ENCODE assay signal across 8 mouse cellular contexts in the genomic region with DNA sequence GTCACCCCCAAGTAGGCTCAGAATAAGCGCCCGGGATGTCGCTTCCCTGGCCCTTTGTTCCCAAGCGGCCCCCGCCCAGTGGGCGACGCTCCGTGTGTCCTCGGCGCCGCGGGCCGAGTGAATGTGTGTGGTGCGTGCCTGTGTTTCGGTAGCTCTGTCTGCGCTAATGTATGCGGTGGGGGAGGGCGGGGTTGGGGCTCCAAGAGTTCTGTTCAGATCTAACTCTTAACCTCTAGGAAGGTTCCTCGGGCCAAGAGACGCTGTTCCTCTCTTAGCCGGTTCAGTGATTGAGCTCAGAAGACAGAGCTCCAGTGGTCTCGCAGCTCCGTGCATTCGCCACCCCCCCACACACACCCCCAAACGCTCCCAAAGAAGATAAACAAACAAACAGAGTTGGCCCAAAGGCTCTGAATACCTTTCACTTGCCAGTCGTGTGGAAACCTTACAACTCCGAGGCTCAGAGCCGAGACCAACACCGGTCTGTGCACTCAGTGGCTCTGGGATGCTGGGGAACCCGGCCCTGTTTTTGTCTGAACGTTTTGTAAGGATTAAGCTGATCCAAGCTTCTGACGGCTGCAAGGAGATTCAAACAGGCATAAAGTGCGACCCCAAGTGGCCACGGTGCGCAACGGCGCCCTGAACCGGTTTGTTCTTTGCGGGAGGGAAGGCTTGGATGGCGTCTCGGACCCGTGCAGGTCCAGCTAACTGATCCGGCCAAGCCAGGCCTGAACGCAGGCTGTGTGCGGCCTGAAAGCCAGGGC. TPM values are rescaled to one million over a fixed set of nuclear protein-coding genes. Genes with fewer than 3 reads are reported as not detected.
DNase-seq lines count a peak whose midpoint lies in the region; ATAC-seq lines count a peak whose summit lies in the region.

No protein-coding gene starts in this region.

- H3K4me3 ChIP-seq in heart, embryonic 12.5 days: peak overlapping the region; percentile 73
- peak overlapping the region; percentile 57 for H3K4me3 ChIP-seq in liver, embryonic 11.5 days (ENCODE audit: low read depth, low read length)
- H3K4me3 ChIP-seq in stomach, embryonic 14.5 days (ENCODE audit: low read depth, low read length): peak overlapping the region; percentile 56

- no peaks in the 10 kb centered on the region for H3K36me3 ChIP-seq in heart, embryonic 12.5 days
- no peaks in the 10 kb centered on the region for H3K36me3 ChIP-seq in liver, embryonic 11.5 days (ENCODE audit: control insufficient read depth, insufficient read depth, low read length)
- H3K36me3 ChIP-seq in stomach, embryonic 14.5 days (ENCODE audit: control insufficient read depth, insufficient read depth, low read length): no peaks in the 10 kb centered on the region

- H3K27me3 ChIP-seq in heart, embryonic 12.5 days (replicated peaks): peaks cover 61% of the 10 kb centered on the region
- peaks cover 96% of the 10 kb centered on the region for H3K27me3 ChIP-seq in liver, embryonic 11.5 days (replicated peaks; ENCODE audit: control insufficient read depth, insufficient read depth, low read length)
- H3K27me3 ChIP-seq in stomach, embryonic 14.5 days (ENCODE audit: control insufficient read depth, insufficient read depth, low read length): peaks cover 39% of the 10 kb centered on the region

- peak overlapping the region; percentile 55 for H3K27ac ChIP-seq in heart, embryonic 12.5 days (ENCODE audit: poor library complexity, severe bottlenecking)
- no peak overlapping the region for H3K27ac ChIP-seq in liver, embryonic 11.5 days (ENCODE audit: low read depth, low read length)
- H3K27ac ChIP-seq in stomach, embryonic 14.5 days (ENCODE audit: low read length): peak overlapping the region; percentile 63; the same call in 1 of the 2 replicates

- 0 out of 2 replicates have a peak, but pooled peaks have one; percentile 46 for ATAC-seq in erythroblast, adult 5-6 weeks (replicated peaks; ENCODE audit: low FRiP score, poor library complexity, severe bottlenecking)
- ATAC-seq in heart, embryonic 12.5 days (ENCODE audit: insufficient number of reproducible peaks, low FRiP score): peak; percentile 60
- peak; percentile 30 for ATAC-seq in liver, embryonic 11.5 days (replicated peaks; ENCODE audit: low FRiP score)
- peak; percentile 48; the same call in 1 of the 2 replicates for ATAC-seq in stomach, embryonic 14.5 days (ENCODE audit: insufficient number of reproducible peaks, insufficient read depth, low FRiP score, low read depth)

- WGBS in heart, embryonic 12.5 days: under 1% methylated on average over 45 of the region's 45 CpGs
- under 1% methylated on average over 45 of the region's 45 CpGs for WGBS in liver, embryonic 11.5 days
- under 1% methylated on average over 45 of the region's 45 CpGs for WGBS in stomach, embryonic 14.5 days

- H3K4me1 ChIP-seq in heart, embryonic 12.5 days (replicated peaks): peaks cover 44% of the 10 kb centered on the region
- peaks cover 10% of the 10 kb centered on the region; the same call in 1 of the 2 replicates for H3K4me1 ChIP-seq in liver, embryonic 11.5 days (replicated peaks; ENCODE audit: control insufficient read depth, insufficient read depth, low read length)
- H3K4me1 ChIP-seq in stomach, embryonic 14.5 days (ENCODE audit: control insufficient read depth, insufficient read depth, low read length): 0 out of 2 replicates have a peak, but pooled peaks cover 4% of the 10 kb centered on the region

- no peaks in the 10 kb centered on the region for H3K9me3 ChIP-seq in heart, embryonic 12.5 days (replicated peaks)
- no peaks in the 10 kb centered on the region for H3K9me3 ChIP-seq in liver, embryonic 11.5 days (ENCODE audit: control insufficient read depth, low read length)
- H3K9me3 ChIP-seq in stomach, embryonic 14.5 days (ENCODE audit: control insufficient read depth, low read depth, low read length): no peaks in the 10 kb centered on the region

- H3K9ac ChIP-seq in heart, embryonic 12.5 days: peak overlapping the region; percentile 60
- H3K9ac ChIP-seq in liver, embryonic 11.5 days (ENCODE audit: low read depth, low read length): 0 out of 2 replicates have a peak overlapping the region, but pooled peaks have one; percentile 12
- H3K9ac ChIP-seq in stomach, embryonic 14.5 days (replicated peaks; ENCODE audit: low read depth, low read length): 0 out of 2 replicates have a peak overlapping the region, but pooled peaks have one; percentile 57

- H3K4me2 ChIP-seq in heart, embryonic 12.5 days: peak overlapping the region; percentile 97
- peak overlapping the region; percentile 90 for H3K4me2 ChIP-seq in liver, embryonic 11.5 days
- H3K4me2 ChIP-seq in stomach, embryonic 14.5 days (replicated peaks; ENCODE audit: low read depth, low read length): peak overlapping the region; percentile 94

- peak; percentile 27 to 37 for DNase-seq in B cell, adult 2 months
- peak; percentile 90 for DNase-seq in brain, adult 2 months (ENCODE audit: low read depth, low spot score)
- DNase-seq in kidney, postnatal 10 days: peak; percentile 94
- peak; percentile 82 for DNase-seq in liver, embryonic 11.5 days (ENCODE audit: low spot score)
- peak; percentile 62 for DNase-seq in naive thymus-derived CD4-positive, alpha-beta T cell, adult 2 months (ENCODE audit: low read depth)

RNA-seq across cellular contexts. Expression of a gene that starts 0.8 kb away (rescaled TPM):
- 4.8 and 5.4 TPM in 2 replicates for total RNA-seq in erythroblast, adult 5-6 weeks (2015; ENCODE audit: low replicate concordance)
- total RNA-seq in erythroblast, adult 5-6 weeks (2017; ENCODE audit: low replicate concordance): 1.4 and 3.2 TPM in 2 replicates
- 7.0 and 7.8 TPM in 2 replicates for polyA plus RNA-seq in heart, embryonic 12.5 days (2016; fragmentation: Nextera tagmentation; extraction: Ambion mirVana)
- 4.5 and 5.0 TPM in 2 replicates for polyA plus RNA-seq in liver, embryonic 11.5 days (2014; fragmentation: Nextera tagmentation; extraction: Ambion mirVana)
- polyA plus RNA-seq in stomach, embryonic 14.5 days (2014; fragmentation: Nextera tagmentation; extraction: Ambion mirVana): 4.7 and 6.3 TPM in 2 replicates

RNA-seq across cellular contexts. Expression of a gene that starts 33.7 kb away (rescaled TPM):
- not detected in 2 replicates for total RNA-seq in erythroblast, adult 5-6 weeks (2015; ENCODE audit: low replicate concordance)
- total RNA-seq in erythroblast, adult 5-6 weeks (2017; ENCODE audit: low replicate concordance): 0.70 TPM in 1 of 2 replicates, not detected in the other
- polyA plus RNA-seq in heart, embryonic 12.5 days (2016; fragmentation: Nextera tagmentation; extraction: Ambion mirVana): 25.5 and 32.2 TPM in 2 replicates
- 8.4 and 8.6 TPM in 2 replicates for polyA plus RNA-seq in liver, embryonic 11.5 days (2014; fragmentation: Nextera tagmentation; extraction: Ambion mirVana)
- not detected in 2 replicates for polyA plus RNA-seq in stomach, embryonic 14.5 days (2014; fragmentation: Nextera tagmentation; extraction: Ambion mirVana)

Comparison
In these comparisons a context has a peak if more than half of its experiments do, and no peak if none do; other contexts are left out.
1. DNase-seq: peak in every context shown above with its lines; median percentile 94 in kidney, postnatal 10 days; 90 in brain, adult 2 months; 82 in liver, embryonic 11.5 days; 62 in naive thymus-derived CD4-positive, alpha-beta T cell, adult 2 months; 32 in B cell, adult 2 months.